Mouse (Mus musculus) cerebellum, postnatal 36 days (tissue): ENCODE measurements around the gene Tnc.
A peak's percentile ranks its signal among the peaks of the same experiment; 100 is the strongest.
"Not testable (repeated sequence)": the region's sequence is repeated elsewhere in the genome, so short reads cannot be mapped to it uniquely, and the experiment has no call there.

Source experiments
- DNase-seq, 2 experiments: peaks; one replicate each; pipeline ENCODE4 v3.0.0; 2021 to 2022; ENCODE audit warnings: mixed read lengths in 2 of 2

The Tnc gene

DNA sequence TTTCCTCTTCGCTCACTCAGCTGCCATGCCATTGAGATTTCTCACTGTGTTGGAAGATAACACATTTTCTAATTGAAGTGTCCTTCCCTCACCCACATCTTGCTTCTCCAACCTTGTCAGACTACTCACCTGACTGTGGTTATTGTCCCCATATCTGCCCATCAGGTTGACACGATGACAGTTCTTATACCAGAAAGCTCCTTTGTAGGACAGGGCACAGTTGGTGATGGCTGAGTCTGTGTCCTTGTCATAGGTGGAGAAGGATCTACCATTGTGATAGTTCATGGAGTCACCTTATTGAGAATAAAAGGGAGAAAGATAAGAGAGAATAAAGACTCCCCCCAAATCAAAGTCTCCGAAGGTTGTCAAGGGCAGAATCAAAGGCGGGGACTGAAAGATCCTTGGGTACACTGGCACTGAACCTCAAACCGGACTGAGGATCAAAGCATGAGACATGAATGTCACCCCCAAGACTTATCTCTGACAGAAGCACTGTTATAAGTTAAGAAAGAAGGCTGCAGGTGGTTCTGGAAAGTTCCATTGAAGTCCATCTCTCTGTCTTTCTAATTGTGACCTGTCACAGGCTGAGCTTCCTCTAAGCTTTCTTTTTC is 84.9 kb downstream of the Tnc start:
- DNase-seq, result no peak

DNA sequence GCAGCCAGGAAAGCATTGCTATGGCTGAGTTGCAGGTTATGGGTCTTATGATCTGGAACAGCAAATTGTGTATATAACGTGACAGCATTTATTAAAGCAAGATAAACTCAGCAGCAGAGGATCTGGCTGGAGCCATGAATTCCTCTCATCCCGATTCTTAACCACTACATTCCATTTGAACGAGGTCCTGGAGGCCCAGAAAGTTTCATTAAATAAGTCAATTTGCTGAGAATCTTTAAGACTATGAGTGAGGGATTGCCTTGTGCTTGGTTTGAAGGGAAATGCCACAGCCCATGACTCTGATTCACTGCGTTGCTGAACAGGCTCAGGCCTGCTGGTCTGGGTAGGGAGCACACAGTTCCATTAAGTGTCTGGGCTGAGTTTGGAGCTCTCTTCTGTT is 88.2 kb downstream of the Tnc start:
- DNase-seq, result no peak

DNA sequence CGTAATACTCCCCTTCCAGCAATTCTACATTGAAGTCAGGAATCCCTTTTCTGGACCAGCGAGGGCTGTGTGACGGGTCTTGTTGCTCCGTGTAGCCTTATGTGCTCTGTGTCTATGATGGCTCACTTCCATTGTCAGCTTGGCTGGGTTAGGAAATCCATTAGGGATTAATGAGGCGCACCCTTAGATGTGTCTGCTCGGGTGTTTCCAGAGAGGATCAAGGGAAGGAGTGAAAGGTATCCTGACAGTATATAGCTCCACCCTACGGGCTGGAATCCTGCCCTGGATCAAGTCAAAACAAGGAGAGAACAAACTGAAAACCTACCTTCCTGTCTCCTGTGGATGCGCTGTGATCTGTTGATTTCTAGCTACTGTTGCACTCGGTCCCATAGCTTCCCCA is 96.8 kb downstream of the Tnc start:
- DNase-seq, result no peak

DNA sequence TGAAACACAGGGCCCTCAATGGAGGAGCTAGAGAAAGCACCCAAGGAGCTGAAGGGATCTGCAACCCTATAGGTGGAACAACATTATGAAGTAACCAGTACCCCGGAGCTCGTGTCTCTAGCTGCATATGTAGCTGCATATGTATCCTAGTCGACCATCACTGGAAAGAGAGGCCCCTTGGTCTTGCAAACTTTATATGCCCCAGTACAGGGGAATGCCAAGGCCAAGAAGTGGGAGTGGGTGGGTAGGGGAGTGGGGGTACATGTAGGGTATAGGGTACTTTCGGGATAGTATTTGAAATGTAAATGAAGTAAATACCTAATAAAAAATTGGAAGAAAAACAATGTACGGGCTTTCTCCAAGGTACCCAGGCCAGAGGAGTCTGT is 98.1 kb downstream of the Tnc start:
- DNase-seq, result not testable (repeated sequence)

DNA sequence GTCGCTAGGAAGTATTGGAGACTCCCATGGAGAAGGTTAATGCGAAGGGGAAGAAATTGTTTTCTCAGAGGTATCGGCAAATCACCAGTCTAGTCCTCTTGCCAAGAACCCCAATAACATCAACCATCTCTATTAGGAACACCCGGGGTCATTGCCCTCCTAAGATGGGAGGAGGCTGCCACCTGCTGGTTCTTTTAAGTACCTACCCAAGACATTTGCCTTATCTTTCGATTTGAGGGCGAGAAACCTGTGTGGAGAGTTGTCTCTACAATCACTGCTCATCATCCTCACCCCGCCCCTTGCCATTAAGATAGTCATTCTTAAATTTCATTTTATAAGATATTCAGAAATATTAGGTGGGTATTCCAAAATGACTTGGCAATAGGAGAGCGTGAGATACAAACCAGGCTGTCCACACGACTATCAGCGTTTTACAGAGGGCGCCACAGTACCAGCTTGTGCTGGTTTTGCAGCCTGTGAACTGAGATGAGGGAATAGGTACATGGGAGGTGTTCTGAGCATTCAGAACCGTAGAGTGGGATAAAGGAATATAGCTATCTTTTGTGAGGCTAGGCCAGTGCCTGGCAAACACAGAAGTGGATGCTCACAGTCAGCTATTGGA is 98.6 kb downstream of the Tnc start:
- DNase-seq, result peak; percentile 56 to 73

DNA sequence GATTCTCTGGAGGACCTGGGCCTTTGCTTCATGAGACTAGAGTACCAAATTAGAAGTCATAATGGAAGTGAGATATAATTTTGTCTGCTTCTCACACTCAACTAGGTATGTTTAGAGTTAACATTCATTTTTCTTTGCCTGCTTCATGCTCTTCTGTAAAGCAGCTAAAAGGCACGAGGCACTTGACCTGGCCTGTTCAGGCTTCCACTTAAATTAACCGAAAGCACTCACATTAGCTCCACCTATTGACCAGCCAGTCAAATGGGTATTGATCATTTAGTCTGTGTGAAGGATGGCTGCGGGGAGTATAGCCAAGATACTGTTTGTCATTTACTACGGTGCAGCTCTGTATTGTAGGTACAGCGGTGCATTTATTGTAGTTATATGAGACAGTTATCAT is 103.0 kb downstream of the Tnc start:
- no peak for DNase-seq

DNA sequence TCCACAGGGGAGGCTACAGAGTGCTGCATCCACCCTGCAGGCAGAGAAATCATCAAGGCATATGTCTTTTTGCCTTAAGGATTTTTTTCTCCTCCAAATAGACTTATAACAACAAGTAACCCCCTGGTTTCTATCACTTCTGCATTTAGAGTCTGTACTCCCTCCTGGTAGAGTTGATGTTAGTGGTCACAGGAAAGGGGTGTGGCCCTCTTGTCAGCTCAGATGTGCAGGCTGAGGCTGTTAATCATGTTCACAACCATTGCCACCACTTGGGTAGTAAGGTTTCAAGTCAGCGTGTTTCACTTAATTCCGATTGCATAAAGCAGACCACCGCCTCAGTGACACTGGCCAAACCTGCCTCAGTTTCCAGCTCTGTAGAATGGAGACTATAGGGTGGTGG is 103.9 kb downstream of the Tnc start:
- DNase-seq, result no peak

DNA sequence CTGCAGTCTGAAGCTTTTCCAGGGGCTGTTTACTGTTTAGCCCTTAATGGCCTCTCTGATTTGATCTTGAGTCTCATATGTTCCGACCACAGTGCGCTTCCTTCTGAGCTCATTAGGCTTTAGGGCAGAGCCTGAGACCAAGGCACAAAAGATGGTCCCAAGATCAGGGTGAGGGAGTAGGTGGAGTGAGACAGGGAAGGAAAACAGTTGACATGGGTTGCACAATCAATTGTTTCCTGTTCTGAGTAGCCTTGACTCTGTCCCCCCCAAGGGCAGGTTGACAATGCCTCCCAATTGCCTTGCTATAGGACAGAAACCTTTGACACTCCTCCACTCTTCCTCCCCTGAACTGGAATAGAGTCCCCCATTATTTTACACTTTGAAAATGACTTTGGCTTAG is 105.4 kb downstream of the Tnc start:
- DNase-seq, result no peak

DNA sequence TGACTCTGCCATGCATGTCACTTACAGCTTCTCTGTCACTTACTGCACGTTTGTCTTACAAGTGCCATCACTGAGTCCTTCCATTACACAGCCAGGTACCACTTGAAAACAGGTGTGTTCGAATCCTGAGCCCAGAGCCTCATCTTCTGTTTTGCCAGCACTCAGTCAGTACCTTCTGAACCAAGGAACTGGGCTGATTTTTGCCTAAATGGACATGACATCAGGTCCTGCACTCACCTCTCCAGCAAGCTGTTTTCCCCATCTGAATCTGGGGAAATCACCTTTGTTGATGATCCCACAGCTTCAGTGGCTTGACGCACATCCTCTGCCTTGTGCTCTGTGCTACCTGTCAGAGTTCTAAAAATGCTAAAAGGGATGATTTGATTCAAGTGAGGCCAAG is 107.4 kb downstream of the Tnc start:
- DNase-seq, result no peak

DNA sequence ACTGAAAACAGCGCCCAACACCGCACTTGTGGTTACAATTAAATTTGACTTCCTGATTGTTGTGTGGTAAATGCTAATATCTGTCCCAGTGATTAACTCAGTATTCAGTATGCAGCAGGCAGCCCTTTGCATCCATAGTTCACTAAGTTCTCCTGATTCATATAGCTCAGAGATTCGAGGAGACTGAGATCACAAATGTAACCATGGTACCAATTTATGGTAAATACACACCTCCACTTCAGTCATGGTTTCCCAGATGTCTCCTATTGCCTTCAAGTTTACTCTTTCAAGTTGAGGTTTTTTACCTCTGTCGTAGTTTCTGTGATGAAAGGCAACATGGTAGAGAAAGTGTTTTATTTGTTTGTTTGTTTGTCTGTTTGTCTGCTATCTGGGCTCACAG is 110.9 kb downstream of the Tnc start:
- no peak for DNase-seq

DNA sequence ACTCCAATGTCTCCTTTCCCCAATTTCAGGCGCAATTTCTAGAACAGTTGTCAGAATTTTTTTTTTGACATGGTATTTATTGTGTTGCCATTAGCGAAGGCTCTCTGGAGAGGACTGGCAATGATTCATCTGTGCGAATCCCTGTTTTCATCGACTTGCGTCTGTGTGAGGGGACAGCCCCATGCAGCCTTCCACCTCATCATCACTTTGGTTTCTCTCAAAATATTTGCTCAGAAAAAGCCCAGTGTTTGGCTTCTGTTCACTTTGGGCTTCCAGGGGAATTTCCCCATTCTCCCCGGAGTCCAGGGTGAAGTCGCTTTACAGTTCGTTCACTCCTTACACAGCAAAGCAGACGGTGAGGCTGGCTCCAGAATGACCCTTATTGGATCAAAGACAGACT is 111.5 kb downstream of the Tnc start:
- no peak for DNase-seq

DNA sequence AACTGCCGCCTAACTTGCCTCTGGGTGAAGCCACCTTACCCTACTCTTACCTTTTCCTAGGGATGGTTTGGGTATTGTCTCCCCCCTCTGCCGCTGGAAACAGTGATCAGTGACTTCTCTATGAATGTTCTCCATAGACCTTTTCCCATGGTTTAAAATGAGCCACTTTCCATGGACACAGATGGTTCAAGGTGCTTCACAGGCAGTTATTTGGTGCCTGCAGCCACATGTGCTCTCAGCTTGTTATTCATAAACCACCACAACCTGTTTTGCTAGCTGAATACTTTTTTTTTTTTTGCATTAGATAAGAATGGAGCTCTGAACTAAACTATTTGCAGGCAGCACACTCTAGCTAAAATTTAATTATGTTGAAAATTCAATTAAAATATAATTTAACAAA is 116.0 kb downstream of the Tnc start:
- no peak for DNase-seq

DNA sequence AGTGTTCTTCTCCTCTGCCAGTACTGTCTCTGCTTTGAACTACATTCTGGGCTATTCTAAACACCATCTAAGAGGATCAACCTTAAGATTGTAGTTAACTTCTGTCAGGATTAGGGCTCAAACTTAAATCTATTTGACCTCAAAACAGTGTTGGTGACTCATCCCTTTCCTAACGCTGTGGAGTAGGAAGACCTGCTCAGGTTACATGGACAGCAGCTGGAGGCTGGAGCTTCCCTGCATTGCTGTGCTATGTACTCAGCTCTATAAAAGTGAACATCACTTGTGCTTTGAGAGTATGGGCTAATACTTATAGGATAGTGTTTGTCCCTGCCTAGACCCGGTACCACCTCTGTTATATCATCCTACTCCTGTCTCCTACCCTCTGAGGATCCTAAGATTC is 117.3 kb downstream of the Tnc start:
- DNase-seq, result no peak

DNA sequence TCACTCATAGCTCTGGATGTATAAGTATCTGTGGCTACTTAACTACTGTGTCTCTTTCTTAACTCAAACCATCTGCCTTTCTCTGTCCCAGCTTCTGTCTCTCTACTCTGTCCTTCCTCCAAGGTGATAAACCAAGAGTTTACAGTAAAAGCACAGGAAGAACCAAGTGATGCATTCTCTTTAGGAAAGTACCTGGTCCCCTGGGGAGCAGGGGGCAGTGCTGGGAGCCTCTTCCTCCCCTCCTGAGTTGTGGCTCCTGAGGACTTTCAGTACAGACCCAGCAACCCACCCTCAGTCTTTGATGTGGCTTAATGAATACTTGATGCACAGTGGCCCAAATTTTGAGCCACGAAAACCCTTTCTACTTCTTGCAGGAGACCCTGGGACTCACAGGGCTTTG is 118.6 kb downstream of the Tnc start:
- DNase-seq, result no peak

DNA sequence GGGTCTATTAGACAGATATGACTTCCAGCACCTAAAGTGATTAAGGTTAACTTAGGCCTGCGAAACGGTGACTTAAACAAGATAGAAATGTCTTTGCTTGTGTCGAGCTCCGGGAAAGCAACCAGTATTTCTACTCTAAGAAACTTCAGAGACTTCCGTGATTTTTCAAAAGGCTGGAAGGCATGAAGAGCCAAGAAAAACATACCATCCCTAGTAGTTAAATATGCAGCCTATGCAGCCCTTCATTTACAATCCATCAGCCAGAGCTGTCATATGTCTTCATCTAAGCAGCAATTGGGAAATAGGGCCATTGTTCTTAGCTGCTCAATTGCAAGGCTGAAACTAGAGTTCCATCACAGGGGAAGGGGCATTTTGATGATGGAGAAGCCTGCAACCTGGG is 129.6 kb downstream of the Tnc start:
- no peak for DNase-seq

DNA sequence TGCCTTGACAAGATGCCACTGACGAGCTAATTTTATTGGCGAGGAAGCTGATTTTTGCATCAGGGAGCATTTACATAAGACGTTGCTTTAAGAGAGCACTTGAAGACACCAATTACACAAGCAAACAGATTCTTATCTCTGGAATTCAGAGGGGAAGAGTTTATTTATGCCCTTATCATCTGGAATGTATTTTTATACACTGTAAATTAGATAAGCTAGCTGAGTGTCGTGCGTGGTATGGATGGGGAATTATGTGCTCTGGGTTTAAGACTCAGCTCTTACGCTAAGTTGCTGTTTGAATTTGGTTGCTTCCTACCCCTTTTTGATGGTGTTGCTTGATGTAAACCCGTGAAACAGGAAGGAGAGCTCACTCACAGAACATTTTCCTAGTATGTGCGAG is 130.1 kb downstream of the Tnc start:
- no peak for DNase-seq

DNA sequence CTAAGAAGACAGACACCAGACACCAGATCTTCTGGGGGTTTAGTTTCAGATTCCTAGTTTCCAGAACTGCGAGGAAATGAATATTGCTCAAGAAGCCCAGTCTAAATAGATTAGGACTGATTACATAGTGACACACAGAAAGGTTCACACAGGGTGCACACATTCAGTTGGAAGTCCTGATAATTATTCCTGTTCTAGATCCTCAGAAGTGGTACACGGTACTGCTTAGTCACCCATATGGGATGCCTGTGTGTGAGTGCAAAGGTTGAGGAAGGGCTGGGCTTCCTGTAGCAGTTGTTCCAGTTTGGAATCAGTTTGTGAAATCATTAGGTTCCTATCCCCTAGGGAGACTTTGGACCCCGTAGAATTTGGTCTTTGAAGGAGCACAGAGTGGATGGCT is 130.5 kb downstream of the Tnc start:
- DNase-seq, result no peak
